Mouse (Mus musculus): ENCODE measurements around the gene Dchs1. TPM values are rescaled to one million over a fixed set of nuclear protein-coding genes. Genes with fewer than 3 reads are reported as not detected.

Gene Dchs1
- polyA plus RNA-seq (2016; fragmentation: Nextera tagmentation; extraction: Ambion mirVana), result 8.8 and 9.9 TPM in 2 replicates

- peaks cover 60% of the 10 kb centered on the region for H3K4me1 ChIP-seq
- peak within 1 kb of the TSS; percentile 97 for H3K27ac ChIP-seq
- DNase-seq (ENCODE audit: extremely low spot score, low spot score), result peak; percentile 51
- peak within 1 kb of the TSS; percentile 88 for H3K4me3 ChIP-seq
- H3K36me3 ChIP-seq (replicated peaks), result peaks cover 26% of the 10 kb centered on the region
- H3K9me3 ChIP-seq, result no peaks in the 10 kb centered on the region
- peaks cover 33% of the 10 kb centered on the region for H3K27me3 ChIP-seq (ENCODE audit: poor library complexity, severe bottlenecking)
- under 1% methylated on average over 62 of the region's 97 CpGs for WGBS
These were observed at the start of gene Dchs1 for GRCm38 (mm10) chr7:105787285-105788140. Gene Dchs1, minus strand, starts transcription at chr7:105787654.

DNA sequence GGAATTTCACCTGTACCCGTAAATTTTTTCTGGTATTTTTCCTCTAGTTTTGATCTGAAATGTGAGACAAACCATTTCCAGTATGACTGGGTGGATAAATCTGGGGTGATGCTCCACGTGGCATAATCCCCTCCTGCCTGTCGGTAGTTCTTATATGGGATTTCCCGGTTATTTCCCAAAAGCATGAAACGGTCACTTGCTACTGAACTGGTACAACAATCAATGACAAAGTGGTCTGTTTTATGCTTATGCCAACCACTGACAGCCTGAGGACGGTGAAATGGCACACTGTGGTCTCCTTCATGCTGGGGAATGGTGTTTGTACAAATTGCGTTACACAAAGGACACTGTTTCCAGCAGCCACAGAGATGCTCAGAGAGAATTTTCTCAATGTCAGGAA is 36.8 kb upstream of the Dchs1 start:
- H3K27ac ChIP-seq, result no peak overlapping the region
- 79% methylated on average over 7 of the region's 7 CpGs for WGBS
- H3K9me3 ChIP-seq, result no peaks in the 10 kb centered on the region
- H3K4me3 ChIP-seq, result no peak overlapping the region
- DNase-seq (ENCODE audit: extremely low spot score, low spot score), result no peak
- no peaks in the 10 kb centered on the region for H3K27me3 ChIP-seq (ENCODE audit: poor library complexity, severe bottlenecking)
- H3K36me3 ChIP-seq (replicated peaks), result no peaks in the 10 kb centered on the region
- H3K4me1 ChIP-seq, result no peaks in the 10 kb centered on the region

DNA sequence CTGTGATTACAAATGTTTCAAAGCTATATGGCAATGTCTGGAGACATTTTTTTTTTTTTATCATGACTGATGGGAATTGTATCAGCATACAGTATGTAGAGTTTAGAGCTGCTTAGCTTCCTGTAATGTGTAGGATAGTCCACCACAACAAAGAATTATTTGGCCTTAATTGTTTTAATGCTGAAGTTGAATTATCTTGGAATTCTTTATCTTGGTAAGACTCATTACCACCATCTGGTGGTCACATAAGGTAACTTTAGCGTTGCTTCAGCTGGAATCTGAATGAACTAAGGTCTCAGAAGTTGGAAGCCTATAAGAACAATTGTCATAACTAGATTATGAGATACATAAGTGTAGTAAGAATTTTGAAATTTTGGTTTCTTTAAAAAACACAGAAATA is 31.0 kb upstream of the Dchs1 start:
- H3K4me3 ChIP-seq, result no peak overlapping the region
- no peaks in the 10 kb centered on the region for H3K9me3 ChIP-seq
- H3K27me3 ChIP-seq (ENCODE audit: poor library complexity, severe bottlenecking), result no peaks in the 10 kb centered on the region
- no peak overlapping the region for H3K27ac ChIP-seq
- 3% methylated on average over 1 of the region's 1 CpGs for WGBS
- H3K4me1 ChIP-seq, result no peaks in the 10 kb centered on the region
- DNase-seq (ENCODE audit: extremely low spot score, low spot score), result no peak
- no peaks in the 10 kb centered on the region for H3K36me3 ChIP-seq (replicated peaks)

DNA sequence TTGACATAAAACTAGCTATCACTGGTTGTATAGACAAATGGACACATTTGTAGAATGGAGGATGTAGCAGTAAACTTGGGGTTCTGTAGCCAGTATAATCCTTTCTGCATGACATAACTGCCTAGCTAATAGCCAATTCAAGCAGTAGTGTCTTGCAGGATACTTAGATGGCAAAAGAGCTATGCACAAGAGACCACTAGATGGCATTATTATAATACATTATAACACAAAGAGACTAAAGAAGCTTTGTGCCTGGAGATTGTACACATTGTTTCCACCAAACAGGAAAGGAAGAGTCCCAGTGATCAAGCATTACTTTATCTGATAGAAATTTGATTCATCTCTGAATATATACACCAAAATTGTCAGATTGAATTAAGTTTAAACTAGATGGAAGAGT is 29.3 kb upstream of the Dchs1 start:
- no peak for DNase-seq (ENCODE audit: extremely low spot score, low spot score)
- Histone ChIP-seq H3K9me3 (no peaks in the 10 kb centered on the region), H3K27ac (no peak overlapping the region), H3K4me1 (no peaks in the 10 kb centered on the region), H3K27me3 (ENCODE audit: poor library complexity, severe bottlenecking) (no peaks in the 10 kb centered on the region), H3K4me3 (no peak overlapping the region), H3K36me3 (replicated peaks) (no peaks in the 10 kb centered on the region)

DNA sequence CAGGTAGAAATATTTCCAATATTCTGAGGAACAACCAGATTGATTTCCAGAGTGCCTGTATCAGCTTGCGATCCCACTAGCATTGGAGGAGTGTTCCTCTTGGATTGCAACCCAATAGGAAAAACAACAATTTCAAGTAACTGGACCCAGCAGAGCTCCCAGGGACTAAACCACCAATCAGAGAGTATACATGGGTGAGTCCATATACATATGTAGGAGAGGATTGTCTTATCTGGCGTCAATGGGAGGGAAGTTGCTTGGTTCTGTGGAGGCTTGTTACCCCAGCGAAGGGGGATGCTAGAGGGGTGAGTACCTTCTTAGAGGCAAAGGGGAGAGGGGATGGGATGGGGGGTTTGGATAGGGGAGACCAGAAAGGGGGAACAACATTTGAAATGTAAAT is 25.9 kb upstream of the Dchs1 start:
- peaks cover 15% of the 10 kb centered on the region for H3K4me1 ChIP-seq
- 81% methylated on average over 3 of the region's 3 CpGs for WGBS
- no peak overlapping the region for H3K27ac ChIP-seq
- H3K9me3 ChIP-seq, result no peaks in the 10 kb centered on the region
- H3K27me3 ChIP-seq (ENCODE audit: poor library complexity, severe bottlenecking), result no peaks in the 10 kb centered on the region
- DNase-seq (ENCODE audit: extremely low spot score, low spot score), result no peak
- peaks cover 16% of the 10 kb centered on the region for H3K36me3 ChIP-seq (replicated peaks)
- H3K4me3 ChIP-seq, result no peak overlapping the region

DNA sequence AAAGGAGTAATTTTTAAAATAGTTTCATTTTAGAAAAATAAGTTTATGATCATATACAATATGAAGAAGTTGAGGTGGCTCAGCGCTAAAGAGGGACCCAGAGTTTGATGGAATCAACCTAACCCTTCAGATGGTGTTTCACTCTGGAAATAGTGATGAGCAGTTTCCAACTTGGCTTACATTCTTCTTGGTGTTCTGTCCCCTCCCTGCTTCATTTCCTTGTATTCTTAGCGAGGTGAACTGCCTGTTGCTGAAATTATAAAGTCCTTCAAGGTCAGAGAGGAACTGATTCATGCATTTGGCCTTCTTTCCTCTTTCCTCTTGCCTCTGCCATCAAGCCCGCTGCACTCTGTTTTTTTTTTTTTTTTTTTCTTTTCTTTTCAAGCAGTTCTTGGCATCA is 25.1 kb upstream of the Dchs1 start:
- no peak for DNase-seq (ENCODE audit: extremely low spot score, low spot score)
- WGBS, result 85% methylated on average over 3 of the region's 3 CpGs
- Histone ChIP-seq H3K27me3 (ENCODE audit: poor library complexity, severe bottlenecking) (no peaks in the 10 kb centered on the region), H3K27ac (no peak overlapping the region), H3K4me1 (peaks cover 15% of the 10 kb centered on the region), H3K9me3 (no peaks in the 10 kb centered on the region), H3K4me3 (no peak overlapping the region), H3K36me3 (replicated peaks) (peaks cover 24% of the 10 kb centered on the region)

DNA sequence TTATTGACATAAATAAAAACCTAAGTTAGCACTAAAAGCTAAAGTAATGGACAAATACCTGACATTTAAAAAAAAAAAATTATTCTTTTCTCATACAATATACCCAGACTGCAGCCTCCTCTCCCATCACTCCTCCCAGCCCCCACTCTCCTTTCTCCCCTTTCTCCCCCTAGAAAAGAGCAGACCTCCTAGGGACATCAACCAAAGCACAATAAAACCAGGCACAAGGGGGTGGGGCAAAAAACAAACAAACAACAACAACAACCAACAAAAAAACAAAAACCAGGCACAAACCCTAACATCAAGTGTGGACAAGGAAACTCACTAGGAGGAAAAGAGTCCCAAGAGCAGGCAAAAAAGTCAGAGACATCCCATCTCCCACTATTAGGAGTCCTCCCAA is 24.1 kb upstream of the Dchs1 start:
- peak overlapping the region; percentile 96; the same call in 1 of the 2 replicates for H3K27ac ChIP-seq

GRCm38 (mm10) chr7:105810877-105811489 is 23.5 kb upstream of the Dchs1 start, which contains the start of gene Mrpl17:
Gene Mrpl17, minus strand, starts transcription at chr7:105811099.
- WGBS, result under 1% methylated on average over 52 of the region's 52 CpGs
- Histone ChIP-seq H3K4me1 (peaks cover 15% of the 10 kb centered on the region), H3K4me3 (peak within 1 kb of the TSS; percentile 82), H3K36me3 (replicated peaks) (peaks cover 32% of the 10 kb centered on the region), H3K27ac (peak within 1 kb of the TSS; percentile 96), H3K27me3 (ENCODE audit: poor library complexity, severe bottlenecking) (no peaks in the 10 kb centered on the region), H3K9me3 (no peaks in the 10 kb centered on the region)
- DNase-seq (ENCODE audit: extremely low spot score, low spot score), result peak; percentile 100

More for the DNA sequence above, 24.1 kb upstream of the Dchs1 start:
- Histone ChIP-seq H3K4me3 (peak overlapping the region; percentile 82), H3K36me3 (replicated peaks) (peaks cover 32% of the 10 kb centered on the region), H3K27me3 (ENCODE audit: poor library complexity, severe bottlenecking) (no peaks in the 10 kb centered on the region), H3K4me1 (peaks cover 15% of the 10 kb centered on the region), H3K9me3 (no peaks in the 10 kb centered on the region)
- DNase-seq (ENCODE audit: extremely low spot score, low spot score), result no peak

GRCm38 (mm10) chr7:105810280-105810876 is 22.9 kb upstream of the Dchs1 start:
- DNase-seq (ENCODE audit: extremely low spot score, low spot score), result no peak
- WGBS, result 7% methylated on average over 37 of the region's 37 CpGs
- no peaks in the 10 kb centered on the region for H3K27me3 ChIP-seq (ENCODE audit: poor library complexity, severe bottlenecking)
- peaks cover 32% of the 10 kb centered on the region for H3K36me3 ChIP-seq (replicated peaks)
- H3K27ac ChIP-seq, result peak overlapping the region; percentile 96
- H3K4me1 ChIP-seq, result peaks cover 15% of the 10 kb centered on the region
- peak overlapping the region; percentile 82 for H3K4me3 ChIP-seq
- H3K9me3 ChIP-seq, result no peaks in the 10 kb centered on the region

- peaks cover 15% of the 10 kb centered on the region for H3K4me1 ChIP-seq
- H3K27ac ChIP-seq, result peak overlapping the region; percentile 96
- no peak for DNase-seq (ENCODE audit: extremely low spot score, low spot score)
- 90% methylated on average over 7 of the region's 7 CpGs for WGBS
- no peaks in the 10 kb centered on the region for H3K9me3 ChIP-seq
- peak overlapping the region; percentile 82 for H3K4me3 ChIP-seq
- peaks cover 32% of the 10 kb centered on the region for H3K36me3 ChIP-seq (replicated peaks)
- no peaks in the 10 kb centered on the region for H3K27me3 ChIP-seq (ENCODE audit: poor library complexity, severe bottlenecking)
These were observed 22.4 kb upstream of the Dchs1 start for GRCm38 (mm10) chr7:105809836-105810235.

GRCm38 (mm10) chr7:105808385-105808784 is 20.9 kb upstream of the Dchs1 start:
- WGBS, result 91% methylated on average over 1 of the region's 1 CpGs
- no peak overlapping the region for H3K4me3 ChIP-seq
- no peak for DNase-seq (ENCODE audit: extremely low spot score, low spot score)

DNA sequence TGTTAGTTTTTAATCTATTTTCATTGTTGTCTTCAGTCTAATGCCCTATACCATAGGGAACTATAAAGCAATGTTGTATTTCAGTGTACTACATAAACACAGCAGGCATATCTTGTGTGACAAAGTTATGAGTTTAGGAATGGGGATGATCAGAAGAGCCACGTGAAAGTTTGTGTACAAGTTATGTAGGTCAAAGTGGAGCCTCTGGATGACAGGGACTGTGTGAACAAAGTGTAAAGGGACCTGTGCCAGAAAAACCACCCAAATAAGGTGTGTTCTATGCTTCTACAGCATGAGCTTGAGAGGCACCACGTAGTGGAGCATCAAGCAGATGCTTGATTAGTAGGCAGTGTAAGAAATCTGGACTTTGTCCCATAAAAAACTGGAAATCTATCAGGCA is 19.3 kb upstream of the Dchs1 start:
- Histone ChIP-seq H3K27me3 (ENCODE audit: poor library complexity, severe bottlenecking) (no peaks in the 10 kb centered on the region), H3K9me3 (no peaks in the 10 kb centered on the region), H3K27ac (no peak overlapping the region), H3K4me1 (peaks cover 15% of the 10 kb centered on the region), H3K4me3 (no peak overlapping the region), H3K36me3 (replicated peaks) (peaks cover 32% of the 10 kb centered on the region)
- no peak for DNase-seq (ENCODE audit: extremely low spot score, low spot score)
- WGBS, result 73% methylated on average over 2 of the region's 2 CpGs

More at GRCm38 (mm10) chr7:105808385-105808784, 20.9 kb upstream of the Dchs1 start:
- no peak overlapping the region for H3K27ac ChIP-seq
- no peaks in the 10 kb centered on the region for H3K9me3 ChIP-seq
- H3K4me1 ChIP-seq, result peaks cover 15% of the 10 kb centered on the region
- H3K36me3 ChIP-seq (replicated peaks), result peaks cover 32% of the 10 kb centered on the region
- H3K27me3 ChIP-seq (ENCODE audit: poor library complexity, severe bottlenecking), result no peaks in the 10 kb centered on the region

GRCm38 (mm10) chr7:105806125-105806524 is 18.7 kb upstream of the Dchs1 start:
- Histone ChIP-seq H3K27me3 (ENCODE audit: poor library complexity, severe bottlenecking) (no peaks in the 10 kb centered on the region), H3K4me3 (no peak overlapping the region), H3K4me1 (peaks cover 13% of the 10 kb centered on the region), H3K27ac (no peak overlapping the region), H3K9me3 (no peaks in the 10 kb centered on the region), H3K36me3 (replicated peaks) (peaks cover 32% of the 10 kb centered on the region)
- 76% methylated on average over 5 of the region's 5 CpGs for WGBS
- DNase-seq (ENCODE audit: extremely low spot score, low spot score), result no peak
